Mouse (Mus musculus): Measurements from ENCODE around the gene Trpc7. TPM values are rescaled to one million over a fixed set of nuclear protein-coding genes. Genes with fewer than 3 reads are reported as not detected.

The Trpc7 gene
- polyA plus RNA-seq, 2 experiments, result not detected

- 60% methylated on average over 3 of the region's 3 CpGs for WGBS (ENCODE audit: insufficient replicate concordance)
- no peak for TF ChIP-seq CTCF (IDR thresholded peaks at IDR 0.05; ENCODE audit: low read depth)
- TF ChIP-seq EP300 (IDR thresholded peaks at IDR 0.05; ENCODE audit: low read depth), result no peak
These were observed 25.5 kb upstream of the Trpc7 start for GRCm38 (mm10) chr13:56921251-56921650.

GRCm38 (mm10) chr13:56914721-56915120, 18.9 kb upstream of the Trpc7 start:
- no peak overlapping the region for H3K9ac ChIP-seq (replicated peaks)
- 57% methylated on average over 7 of the region's 7 CpGs for WGBS (ENCODE audit: insufficient replicate concordance)
- DNase-seq (ENCODE audit: low read depth in 3 of 3, low spot score in 3 of 3), result no peak

More at GRCm38 (mm10) chr13:56921251-56921650, 25.5 kb upstream of the Trpc7 start:
- Histone ChIP-seq H3K9me3 (ENCODE audit: control insufficient read depth, low read length) (no peaks in the 10 kb centered on the region), H3K9ac (replicated peaks) (no peak overlapping the region), H3K4me1 (replicated peaks; ENCODE audit: control insufficient read depth in 2 of 2, insufficient read depth in 2 of 2, low read length in 1 of 2) (no peaks in the 10 kb centered on the region), H3K4me2 (ENCODE audit: low read depth) (no peak overlapping the region), H3K36me3 (replicated peaks; ENCODE audit: control insufficient read depth, insufficient read depth, low read depth) (no peaks in the 10 kb centered on the region), H3K27ac (no peak overlapping the region), H3K4me3 (ENCODE audit: insufficient read depth in 1 of 2, low read depth in 2 of 2, low read length in 2 of 2) (no peak overlapping the region), H3K27me3 (ENCODE audit: control insufficient read depth, insufficient read depth, low read length) (no peaks in the 10 kb centered on the region)
- no peak for ATAC-seq (ENCODE audit: insufficient read depth)
- no peak for DNase-seq (ENCODE audit: low read depth in 3 of 3, low spot score in 3 of 3)

GRCm38 (mm10) chr13:56911093-56911492, 15.3 kb upstream of the Trpc7 start:
- no peak for TF ChIP-seq CTCF (IDR thresholded peaks at IDR 0.05; ENCODE audit: low read depth)
- no peak for TF ChIP-seq EP300 (IDR thresholded peaks at IDR 0.05; ENCODE audit: low read depth)
- ATAC-seq (ENCODE audit: insufficient read depth), result no peak
- WGBS (ENCODE audit: insufficient replicate concordance), result 70% methylated on average over 12 of the region's 12 CpGs

More at GRCm38 (mm10) chr13:56914721-56915120, 18.9 kb upstream of the Trpc7 start:
- H3K27ac ChIP-seq, result no peak overlapping the region
- H3K36me3 ChIP-seq (replicated peaks; ENCODE audit: control insufficient read depth, insufficient read depth, low read depth), result no peaks in the 10 kb centered on the region
- H3K9me3 ChIP-seq (ENCODE audit: control insufficient read depth, low read length), result no peaks in the 10 kb centered on the region
- ATAC-seq (ENCODE audit: insufficient read depth), result no peak
- H3K4me1 ChIP-seq (replicated peaks; ENCODE audit: control insufficient read depth in 2 of 2, insufficient read depth in 2 of 2, low read length in 1 of 2), result no peaks in the 10 kb centered on the region
- TF ChIP-seq EP300 (IDR thresholded peaks at IDR 0.05; ENCODE audit: low read depth), result no peak
- 0 out of 2 replicates have a peak, but pooled peaks have one; percentile 17 for TF ChIP-seq CTCF (IDR thresholded peaks at IDR 0.05; ENCODE audit: low read depth)
- no peak overlapping the region for H3K4me3 ChIP-seq (ENCODE audit: insufficient read depth in 1 of 2, low read depth in 2 of 2, low read length in 2 of 2)
- H3K4me2 ChIP-seq (ENCODE audit: low read depth), result no peak overlapping the region
- no peaks in the 10 kb centered on the region for H3K27me3 ChIP-seq (ENCODE audit: control insufficient read depth, insufficient read depth, low read length)

DNA sequence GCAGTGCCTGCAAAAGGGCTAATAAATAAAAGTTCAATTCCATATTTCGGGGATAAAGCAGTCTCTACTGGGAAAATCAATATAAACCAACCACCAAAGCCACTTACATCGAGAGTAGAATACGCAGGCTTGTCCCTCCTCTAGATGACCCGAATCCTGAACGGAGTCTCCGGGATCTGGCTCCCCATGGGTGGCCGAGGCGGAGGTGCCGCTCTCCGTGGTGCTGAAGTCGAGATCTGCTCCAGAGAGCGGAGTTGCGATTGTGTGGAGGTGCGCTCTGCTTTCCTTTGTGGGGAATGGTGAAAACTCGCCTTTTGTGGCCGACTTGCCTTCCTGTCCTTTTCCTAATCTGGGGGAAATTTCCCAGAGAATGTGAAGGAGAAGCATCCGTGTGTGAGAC, 407 bp downstream of the Trpc7 start:
- DNase-seq (ENCODE audit: low read depth in 3 of 3, low spot score in 3 of 3) (no peak), ATAC-seq (ENCODE audit: insufficient read depth) (no peak)
- Histone ChIP-seq H3K4me2 (ENCODE audit: low read depth) (no peak overlapping the region), H3K27me3 (ENCODE audit: control insufficient read depth, insufficient read depth, low read length) (no peaks in the 10 kb centered on the region), H3K9me3 (ENCODE audit: control insufficient read depth, low read length) (no peaks in the 10 kb centered on the region), H3K4me3 (ENCODE audit: insufficient read depth in 1 of 2, low read depth in 2 of 2, low read length in 2 of 2) (no peak overlapping the region), H3K9ac (replicated peaks) (no peak overlapping the region), H3K27ac (no peak overlapping the region), H3K4me1 (replicated peaks; ENCODE audit: control insufficient read depth in 2 of 2, insufficient read depth in 2 of 2, low read length in 1 of 2) (no peaks in the 10 kb centered on the region), H3K36me3 (replicated peaks; ENCODE audit: control insufficient read depth, insufficient read depth, low read depth) (no peaks in the 10 kb centered on the region)
- TF ChIP-seq CTCF (IDR thresholded peaks at IDR 0.05; ENCODE audit: low read depth) (no peak), EP300 (IDR thresholded peaks at IDR 0.05; ENCODE audit: low read depth) (no peak)
- WGBS (ENCODE audit: insufficient replicate concordance), result 5% methylated on average over 17 of the region's 17 CpGs

More at GRCm38 (mm10) chr13:56911093-56911492, 15.3 kb upstream of the Trpc7 start:
- Histone ChIP-seq H3K27me3 (ENCODE audit: control insufficient read depth, insufficient read depth, low read length) (no peaks in the 10 kb centered on the region), H3K9ac (replicated peaks) (no peak overlapping the region), H3K27ac (no peak overlapping the region), H3K36me3 (replicated peaks; ENCODE audit: control insufficient read depth, insufficient read depth, low read depth) (no peaks in the 10 kb centered on the region), H3K4me2 (ENCODE audit: low read depth) (no peak overlapping the region), H3K4me1 (replicated peaks; ENCODE audit: control insufficient read depth in 2 of 2, insufficient read depth in 2 of 2, low read length in 1 of 2) (no peaks in the 10 kb centered on the region), H3K4me3 (ENCODE audit: insufficient read depth in 1 of 2, low read depth in 2 of 2, low read length in 2 of 2) (no peak overlapping the region), H3K9me3 (ENCODE audit: control insufficient read depth, low read length) (no peaks in the 10 kb centered on the region)
- DNase-seq (ENCODE audit: low read depth in 3 of 3, low spot score in 3 of 3), result no peak

DNA sequence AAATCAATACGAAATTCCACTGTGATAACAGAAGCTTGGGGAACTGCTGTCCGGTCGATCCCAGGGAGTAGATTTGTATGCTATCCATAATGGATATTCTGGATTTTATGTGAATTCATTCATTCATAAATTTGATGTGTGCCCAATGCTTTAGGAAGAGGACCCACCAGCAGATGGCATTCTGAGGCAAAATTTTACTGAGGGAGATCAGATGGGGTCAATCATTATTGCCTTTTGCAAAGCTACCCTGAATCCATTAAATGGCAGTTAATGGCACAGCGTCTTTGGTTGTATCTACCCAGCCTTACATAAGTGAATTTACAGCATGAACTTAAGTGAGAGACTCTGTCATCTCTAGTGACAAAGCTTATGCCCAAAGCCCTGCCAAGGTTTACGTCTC, 1.2 kb downstream of the Trpc7 start:
- WGBS (ENCODE audit: insufficient replicate concordance), result 61% methylated on average over 5 of the region's 5 CpGs
- TF ChIP-seq EP300 (IDR thresholded peaks at IDR 0.05; ENCODE audit: low read depth) (no peak), CTCF (IDR thresholded peaks at IDR 0.05; ENCODE audit: low read depth) (no peak)

More for the DNA sequence above, 1.2 kb downstream of the Trpc7 start:
- Histone ChIP-seq H3K4me3 (ENCODE audit: insufficient read depth in 1 of 2, low read depth in 2 of 2, low read length in 2 of 2) (no peak overlapping the region), H3K27me3 (ENCODE audit: control insufficient read depth, insufficient read depth, low read length) (no peaks in the 10 kb centered on the region), H3K36me3 (replicated peaks; ENCODE audit: control insufficient read depth, insufficient read depth, low read depth) (no peaks in the 10 kb centered on the region), H3K4me1 (replicated peaks; ENCODE audit: control insufficient read depth in 2 of 2, insufficient read depth in 2 of 2, low read length in 1 of 2) (no peaks in the 10 kb centered on the region), H3K27ac (no peak overlapping the region), H3K9me3 (ENCODE audit: control insufficient read depth, low read length) (no peaks in the 10 kb centered on the region), H3K4me2 (ENCODE audit: low read depth) (no peak overlapping the region), H3K9ac (replicated peaks) (no peak overlapping the region)
- ATAC-seq (ENCODE audit: insufficient read depth) (no peak), DNase-seq (ENCODE audit: low read depth in 3 of 3, low spot score in 3 of 3) (no peak)
